Mouse (Mus musculus) erythroblast, embryonic 14.5 days (primary cell): ENCODE data around the gene Il17re.

Source experiments
- GATA1 ChIP-seq: IDR thresholded peaks from 2 replicates; pipeline ENCODE4 v1.6.1; 2012; ENCODE audit warnings: low read length, inconsistent platforms, mixed read lengths
- TAL1 ChIP-seq: IDR thresholded peaks from 3 replicates; pipeline ENCODE4 v1.6.1; 2012; ENCODE audit warnings: low read length, inconsistent platforms, mixed read lengths

DNA sequence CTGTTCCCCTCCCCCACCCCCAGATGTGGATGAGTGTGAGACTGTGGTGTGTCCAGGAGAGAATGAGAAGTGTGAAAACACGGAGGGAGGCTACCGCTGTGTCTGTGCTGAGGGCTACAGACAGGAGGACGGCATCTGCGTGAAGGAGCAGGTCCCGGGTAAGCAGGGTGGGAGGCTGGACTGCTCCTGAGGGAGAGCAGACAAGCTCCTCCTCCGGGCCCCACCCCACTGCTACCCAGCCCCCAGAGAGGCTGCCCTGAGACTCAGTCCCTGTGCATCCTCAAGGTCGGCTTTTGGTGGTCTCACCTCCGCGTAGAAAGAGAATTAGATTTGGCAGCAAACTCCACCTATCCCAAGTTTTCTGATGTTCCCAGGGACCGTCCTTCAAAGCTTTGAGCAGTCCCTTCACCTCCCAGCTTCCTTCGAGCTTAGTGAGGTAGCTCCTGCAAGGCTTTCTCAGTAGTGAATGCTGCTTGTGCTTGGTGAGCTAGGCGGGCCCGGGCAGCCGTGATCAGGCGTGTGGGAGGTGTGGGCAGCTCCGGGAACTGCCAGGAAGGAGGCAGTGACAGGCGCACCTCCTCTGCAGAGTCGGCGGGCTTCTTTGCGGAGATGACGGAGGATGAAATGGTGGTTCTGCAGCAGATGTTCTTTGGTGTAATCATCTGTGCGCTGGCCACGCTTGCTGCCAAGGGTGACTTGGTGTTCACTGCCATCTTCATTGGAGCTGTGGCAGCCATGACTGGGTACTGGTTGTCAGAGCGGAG is 34.0 kb downstream of the Il17re start:
- TF ChIP-seq TAL1, result no peak
- no peak for TF ChIP-seq GATA1
